Mouse (Mus musculus) left cerebral cortex, adult 2 months (tissue): ENCODE data around the gene Thumpd1. TPM values are rescaled to one million over a fixed set of nuclear protein-coding genes. Genes with fewer than 3 reads are reported as not detected.
"Not testable (repeated sequence)": the region's sequence is repeated elsewhere in the genome, so short reads cannot be mapped to it uniquely, and the experiment has no call there.

ENCODE experiments used
- DNase-seq, 2 experiments: peaks; one replicate each; pipeline ENCODE4 v3.0.0; 2021 to 2022; ENCODE audit warnings: low spot score in 2 of 2, mixed read lengths in 1 of 2; ENCODE audit errors: extremely low spot score in 1 of 2
- H3K27ac ChIP-seq: fragments of 200-600 bp; 2 replicates; pipeline ENCODE4 v1.8.1; 2022
- H3K4me3 ChIP-seq: fragments of 200-600 bp; 2 replicates; pipeline ENCODE4 v1.8.1; 2022
- CTCF ChIP-seq: fragments of 200-600 bp; IDR thresholded peaks from 2 replicates; pipeline ENCODE4 v1.8.1; 2022; ENCODE audit warnings: antibody characterized with exemption, mild to moderate bottlenecking, moderate library complexity
- intact Hi-C: fragments of 180-260 bp; cut with DNase I; formaldehyde crosslinking; loops from one replicate; pipeline ENCODE4 v1.15.1; 2025
- long read RNA-seq, 2 experiments: library from polyadenylated mRNA; stranded (forward); transcript quantifications; one replicate each; pipeline ENCODE4 v2.0.0; 2021; ENCODE audit warnings: borderline mapping rate in 2 of 2
- total RNA-seq, 2 experiments: library from RNA; stranded (reverse); gene quantifications; 2 replicates each; pipeline ENCODE4 v1.2.3; 2021

Gene Thumpd1
- 10 to 100 TPM; 43.0 to 44.6 TPM for total RNA-seq
- long read RNA-seq, experiment 1, transcript Thumpd1-201 (4 exons, 2,689 nt), result major isoform, 91 of 101 reads
- long read RNA-seq, experiment 1, partial matches to known transcripts, result 2 of 101 reads
- long read RNA-seq, experiment 1, other reads (novel, unspliced or antisense), result 6 of 101 reads
- long read RNA-seq, experiment 2, transcript Thumpd1-201 (4 exons, 2,689 nt), result major isoform, 62 of 68 reads
- long read RNA-seq, experiment 2, partial matches to known transcripts, result 0 of 68 reads
- long read RNA-seq, experiment 2, other reads (novel, unspliced or antisense), result 6 of 68 reads

GRCm38 (mm10) chr7:119720253-119720946 is at the start of gene Thumpd1:
Gene Thumpd1, minus strand, starts transcription at chr7:119720798.
- Histone ChIP-seq H3K27ac (peak within 1 kb of the TSS; percentile 90), H3K4me3 (peak within 1 kb of the TSS; percentile 95)
- DNase-seq, result peak; percentile 95 to 98
- intact Hi-C loops, result loop anchor here (5.0 kb wide), 2 partner anchors 72 to 177 kb away; partner anchors contain the start of genes Dcun1d3, Eri2, Lyrm1 and Rexo5
- TF ChIP-seq CTCF, result peak; percentile 69

GRCm38 (mm10) chr7:119769895-119770294 is 49.3 kb upstream of the Thumpd1 start:
- H3K27ac ChIP-seq, result no peak overlapping the region
- DNase-seq, result no peak
- TF ChIP-seq CTCF, result no peak
- intact Hi-C loops, result no loop called here
- H3K4me3 ChIP-seq, result no peak overlapping the region

DNA sequence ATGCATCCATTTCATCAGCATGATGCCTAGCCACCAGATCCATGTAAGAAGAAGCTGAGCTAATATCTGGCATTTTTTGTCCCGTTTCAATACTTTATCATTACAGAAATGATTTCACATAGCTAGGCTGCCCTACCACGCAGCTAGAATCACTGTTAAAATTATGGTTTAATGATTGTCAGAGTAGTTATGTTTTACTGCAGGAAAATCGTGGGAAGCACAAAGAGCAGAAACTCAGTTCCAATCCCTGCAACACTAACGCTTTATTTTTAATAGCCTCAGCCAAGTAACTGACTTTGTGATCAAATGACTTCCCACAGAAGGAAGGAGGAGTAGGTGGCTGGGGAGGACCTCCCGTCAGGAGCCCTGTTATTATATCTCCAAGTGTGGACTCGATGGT is 46.4 kb upstream of the Thumpd1 start:
- TF ChIP-seq CTCF, result no peak
- DNase-seq, result no peak

GRCm38 (mm10) chr7:119764377-119764776 is 43.8 kb upstream of the Thumpd1 start:
- DNase-seq, result no peak
- TF ChIP-seq CTCF, result no peak
- H3K4me3 ChIP-seq, result no peak overlapping the region
- intact Hi-C loops, result no loop called here
- no peak overlapping the region for H3K27ac ChIP-seq

More for the DNA sequence above, 46.4 kb upstream of the Thumpd1 start:
- intact Hi-C loops, result no loop called here
- Histone ChIP-seq H3K4me3 (no peak overlapping the region), H3K27ac (no peak overlapping the region)

GRCm38 (mm10) chr7:119762166-119762697 is 41.6 kb upstream of the Thumpd1 start:
- Histone ChIP-seq H3K4me3 (no peak overlapping the region), H3K27ac (no peak overlapping the region)
- DNase-seq, result no peak
- TF ChIP-seq CTCF, result no peak
- intact Hi-C loops, result no loop called here

DNA sequence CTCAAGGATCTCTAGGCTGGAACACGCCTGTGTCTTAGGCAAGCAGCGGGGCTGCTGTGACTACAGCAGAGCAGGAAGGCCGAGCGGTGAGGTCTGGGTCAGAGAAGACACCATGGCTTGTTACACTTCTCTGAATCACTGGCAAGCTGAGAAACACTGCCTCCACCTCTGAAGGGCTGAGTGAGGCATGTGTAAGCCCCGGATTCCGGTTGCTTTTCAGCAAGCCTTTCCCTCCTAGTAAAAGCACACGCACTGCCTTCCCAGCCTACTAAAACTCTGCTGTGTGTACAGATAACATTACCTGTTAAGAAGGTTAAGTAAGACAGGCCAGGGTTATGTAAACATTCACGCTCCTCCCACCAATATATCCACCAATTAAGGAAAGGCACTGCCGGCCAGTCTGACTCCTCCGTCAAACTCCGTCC is 39.9 kb upstream of the Thumpd1 start, which contains the start of gene Acsm3:
Acsm3 (plus strand) TSS at position 397 of the 425 bp plus-strand sequence.
- intact Hi-C loops, result no loop called here
- no peak for TF ChIP-seq CTCF
- no peak for DNase-seq
- H3K27ac ChIP-seq, result no peak within 1 kb of the TSS
- no peak within 1 kb of the TSS for H3K4me3 ChIP-seq

GRCm38 (mm10) chr7:119753696-119754095 is 33.1 kb upstream of the Thumpd1 start:
- TF ChIP-seq CTCF, result no peak
- Histone ChIP-seq H3K4me3 (no peak overlapping the region), H3K27ac (no peak overlapping the region)
- intact Hi-C loops, result no loop called here
- no peak for DNase-seq

DNA sequence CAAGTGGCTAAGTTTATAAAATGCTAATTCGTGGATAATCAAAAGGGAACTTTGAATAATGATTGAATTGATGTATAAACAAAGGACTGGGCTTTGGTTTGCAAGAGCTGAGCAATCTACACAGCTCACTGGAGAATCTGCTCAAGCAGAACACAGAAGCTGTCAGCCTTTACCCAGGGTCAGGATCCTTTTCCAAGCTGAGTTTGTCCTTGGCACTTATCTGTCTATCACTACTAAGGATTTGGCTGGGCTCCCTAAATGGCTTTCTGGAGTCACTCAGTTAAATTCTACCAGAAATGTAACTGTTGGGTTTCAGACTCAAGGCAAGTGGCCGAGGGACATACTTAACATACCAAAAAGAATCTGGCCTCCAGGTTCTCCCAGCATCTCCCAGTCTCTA is 29.3 kb upstream of the Thumpd1 start:
- intact Hi-C loops, result no loop called here
- TF ChIP-seq CTCF, result no peak
- Histone ChIP-seq H3K4me3 (no peak overlapping the region), H3K27ac (no peak overlapping the region)
- no peak for DNase-seq

- Histone ChIP-seq H3K4me3 (no peak overlapping the region), H3K27ac (no peak overlapping the region)
- no peak for TF ChIP-seq CTCF
- no peak for DNase-seq
- intact Hi-C loops, result no loop called here
These were observed 28.2 kb upstream of the Thumpd1 start for GRCm38 (mm10) chr7:119748761-119749160.

- intact Hi-C loops, result no loop called here
- no peak for TF ChIP-seq CTCF
- Histone ChIP-seq H3K4me3 (no peak overlapping the region), H3K27ac (no peak overlapping the region)
- no peak for DNase-seq
These were observed 25.3 kb upstream of the Thumpd1 start for GRCm38 (mm10) chr7:119745869-119746268.

DNA sequence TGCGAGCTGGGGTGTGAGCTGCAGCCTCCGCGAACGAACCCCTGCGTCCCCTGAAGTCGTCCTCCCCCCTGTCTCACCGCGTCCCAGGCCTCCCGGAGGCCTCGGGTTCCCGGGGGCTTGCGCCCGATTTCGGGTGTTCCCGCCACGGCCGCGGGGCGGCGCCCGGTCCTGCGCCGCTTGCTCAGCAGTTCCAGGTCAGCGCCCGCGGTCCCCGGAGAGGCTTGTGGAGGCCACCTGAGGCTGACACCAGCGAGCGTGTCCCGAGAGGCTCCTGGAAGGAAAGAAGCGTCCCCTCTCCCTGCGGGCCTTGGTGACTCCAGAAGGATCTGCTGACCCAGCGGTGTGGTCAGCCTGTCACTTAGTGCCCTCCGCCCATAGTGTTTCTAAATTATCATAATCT is 23.7 kb upstream of the Thumpd1 start:
- Histone ChIP-seq H3K4me3 (no peak overlapping the region), H3K27ac (no peak overlapping the region)
- TF ChIP-seq CTCF, result peak; percentile 10; the same call in 1 of the 2 replicates
- intact Hi-C loops, result no loop called here
- DNase-seq, result no peak

DNA sequence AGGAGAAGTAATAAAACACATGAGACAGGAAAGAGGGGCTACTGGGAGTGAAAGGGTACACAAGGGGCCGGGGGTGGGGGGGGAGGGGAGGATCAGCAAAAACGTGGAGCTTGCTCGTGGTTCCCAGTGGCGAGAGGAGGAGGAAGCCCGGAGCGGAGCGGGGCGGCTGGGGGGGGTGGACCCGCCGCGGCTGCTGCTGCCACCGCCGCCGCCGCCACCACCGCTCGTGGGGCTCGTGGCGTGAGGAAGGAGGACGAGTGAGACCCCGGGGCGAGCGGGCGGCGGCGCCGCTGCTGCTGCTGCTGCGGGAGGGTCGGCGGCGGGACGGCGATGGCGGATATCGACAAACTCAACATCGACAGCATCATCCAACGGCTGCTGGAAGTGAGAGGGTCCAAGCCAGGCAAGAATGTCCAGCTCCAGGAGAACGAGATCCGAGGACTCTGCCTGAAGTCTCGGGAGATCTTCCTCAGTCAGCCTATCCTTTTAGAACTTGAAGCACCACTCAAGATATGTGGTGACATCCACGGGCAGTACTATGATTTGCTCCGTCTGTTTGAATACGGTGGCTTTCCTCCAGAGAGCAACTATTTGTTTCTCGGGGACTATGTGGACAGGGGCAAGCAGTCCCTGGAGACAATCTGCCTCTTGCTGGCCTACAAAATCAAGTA is 19.3 kb upstream of the Thumpd1 start:
- intact Hi-C loops, DNase-seq, H3K27ac ChIP-seq: not testable (repeated sequence)
- peak overlapping the region; percentile 30 for H3K4me3 ChIP-seq
